Mouse (Mus musculus) Patski (cell line): Measurements from ENCODE around the gene L3mbtl1. TPM values are rescaled to one million over a fixed set of nuclear protein-coding genes. Genes with fewer than 3 reads are reported as not detected.
A peak's percentile ranks its signal among the peaks of the same experiment; 100 is the strongest.

Source experiments
- ATAC-seq: fragments of 100-300 bp; one replicate; pipeline ENCODE4 v1.8.0; 2021
- CTCF ChIA-PET: fragments of 350-600 bp; sonication (Branson Sonifier 250); formaldehyde crosslinking; loops from one replicate; lab custom pipeline; 2022; ENCODE audit warnings: inconsistent platforms; lab: Charles Lee
- POLR2A ChIA-PET: fragments of 350-600 bp; sonication (Branson Sonifier 250); formaldehyde crosslinking; loops from one replicate; lab custom pipeline; 2022; ENCODE audit warnings: antibody characterized with exemption, inconsistent platforms; lab: Charles Lee
- DNase-seq: peaks from one replicate; pipeline ENCODE4 v3.0.0-alpha.2; 2011; ENCODE audit warnings: low read depth, low spot score
- H3K27me3 ChIP-seq: fragments of 371-371 bp; one replicate; pipeline ENCODE4 v1.5.1; 2021
- CTCF ChIP-seq: fragments of 100-300 bp; IDR thresholded peaks from one replicate; pipeline ENCODE4 v1.5.1; 2021
- in situ Hi-C: fragments of 300-500 bp; cut with MboI; formaldehyde crosslinking; loops from 3 replicates; pipeline ENCODE4 v1.11.1; 2018; ENCODE audit warnings: low pct_unique_long_range_greater_than_20kb, mixed read lengths
- polyA plus RNA-seq: library from polyadenylated mRNA; unstranded; gene quantifications from one replicate; pipeline ENCODE4 v1.2.3, GENCODE M21; 2021

Gene L3mbtl1
- polyA plus RNA-seq, 1 experiment from 2014 or later: 0.09 TPM

DNA sequence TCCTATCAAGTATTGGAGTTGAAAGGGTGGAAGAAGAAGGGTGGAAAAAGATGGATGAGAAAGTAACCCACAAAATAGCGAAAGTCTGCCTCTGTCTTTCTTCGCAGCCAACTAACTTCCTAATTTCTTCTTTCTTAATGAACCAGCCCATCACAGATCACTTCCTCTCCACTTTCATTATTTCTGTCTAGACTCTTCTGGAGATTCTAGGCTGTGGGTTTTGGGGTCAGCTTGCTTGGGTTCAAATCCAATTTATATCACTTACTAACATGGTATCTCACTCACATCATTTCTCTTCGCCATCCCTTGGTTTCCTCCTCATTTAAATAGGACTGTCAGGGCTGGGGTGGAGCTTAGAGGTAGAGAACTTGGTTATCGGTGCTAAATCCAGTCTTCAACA lies 45.0 kb downstream of the L3mbtl1 start:
- no peak for DNase-seq
- no peak for TF ChIP-seq CTCF
- in situ Hi-C loops: no loop called here
- no peaks in the 10 kb centered on the region for H3K27me3 ChIP-seq
- CTCF ChIA-PET: no interaction called here
- POLR2A ChIA-PET: no interaction called here
- ATAC-seq: no peak

DNA sequence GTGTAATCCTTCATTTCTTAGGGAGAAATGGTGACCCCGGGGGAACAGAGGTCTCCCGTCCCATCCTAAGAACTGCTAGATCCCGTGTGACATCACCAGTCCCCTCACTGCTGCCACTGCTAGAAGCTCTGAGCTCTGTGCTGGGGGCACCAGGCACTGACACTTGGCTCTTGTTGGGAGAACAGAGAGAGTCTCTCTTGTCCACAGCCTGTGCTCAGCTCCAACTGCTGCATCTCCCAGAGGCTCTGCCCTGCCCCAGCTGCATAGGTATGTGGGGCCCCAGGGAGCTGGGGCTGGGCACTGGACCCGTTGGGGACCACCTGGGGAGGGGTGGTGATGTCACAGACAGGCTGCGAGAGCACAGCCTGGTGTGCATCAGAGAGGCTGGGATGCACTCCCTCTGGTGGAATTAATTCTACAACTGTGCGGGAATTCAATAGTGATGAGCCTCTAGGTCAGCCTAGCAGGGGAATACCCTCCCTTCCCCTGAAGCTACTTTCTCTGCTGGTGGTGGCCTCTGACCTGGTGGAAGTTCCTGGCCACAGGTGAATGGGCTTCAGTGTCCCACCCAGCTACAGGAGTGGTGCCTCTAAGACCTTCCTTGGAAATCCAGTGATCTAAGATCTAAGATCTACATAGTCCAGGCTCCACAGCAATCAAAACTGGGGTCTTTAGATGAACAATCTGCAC lies 48.3 kb downstream of the L3mbtl1 start:
- POLR2A ChIA-PET: no interaction called here
- no peak for ATAC-seq
- CTCF ChIA-PET: interaction anchor here (1.1 to 1.2 kb wide), 3 partner anchors 11 to 18 kb away, joined by 3 to 4 read pairs (median 3); no protein-coding TSS in a partner anchor
- DNase-seq: no peak
- no peak for TF ChIP-seq CTCF
- H3K27me3 ChIP-seq: no peaks in the 10 kb centered on the region
- in situ Hi-C loops: no loop called here

DNA sequence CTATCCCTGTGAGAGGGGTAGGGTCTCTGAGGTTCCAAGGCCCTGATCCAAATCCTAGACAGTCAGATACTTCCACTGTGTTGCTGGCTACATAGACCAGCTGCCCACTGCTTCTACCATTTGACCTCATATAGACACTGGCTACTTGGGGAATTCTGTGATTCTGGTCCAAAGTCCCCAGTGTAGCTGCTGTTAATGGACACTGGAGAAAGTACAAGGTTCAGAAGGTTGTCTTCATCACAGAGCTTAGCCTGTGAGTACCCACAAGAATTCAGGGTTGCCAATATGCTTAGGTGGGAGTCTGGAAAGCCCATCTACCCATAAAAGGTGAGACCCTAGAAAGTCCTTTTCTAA lies 48.8 kb downstream of the L3mbtl1 start:
- no peak for ATAC-seq
- POLR2A ChIA-PET: no interaction called here

DNA sequence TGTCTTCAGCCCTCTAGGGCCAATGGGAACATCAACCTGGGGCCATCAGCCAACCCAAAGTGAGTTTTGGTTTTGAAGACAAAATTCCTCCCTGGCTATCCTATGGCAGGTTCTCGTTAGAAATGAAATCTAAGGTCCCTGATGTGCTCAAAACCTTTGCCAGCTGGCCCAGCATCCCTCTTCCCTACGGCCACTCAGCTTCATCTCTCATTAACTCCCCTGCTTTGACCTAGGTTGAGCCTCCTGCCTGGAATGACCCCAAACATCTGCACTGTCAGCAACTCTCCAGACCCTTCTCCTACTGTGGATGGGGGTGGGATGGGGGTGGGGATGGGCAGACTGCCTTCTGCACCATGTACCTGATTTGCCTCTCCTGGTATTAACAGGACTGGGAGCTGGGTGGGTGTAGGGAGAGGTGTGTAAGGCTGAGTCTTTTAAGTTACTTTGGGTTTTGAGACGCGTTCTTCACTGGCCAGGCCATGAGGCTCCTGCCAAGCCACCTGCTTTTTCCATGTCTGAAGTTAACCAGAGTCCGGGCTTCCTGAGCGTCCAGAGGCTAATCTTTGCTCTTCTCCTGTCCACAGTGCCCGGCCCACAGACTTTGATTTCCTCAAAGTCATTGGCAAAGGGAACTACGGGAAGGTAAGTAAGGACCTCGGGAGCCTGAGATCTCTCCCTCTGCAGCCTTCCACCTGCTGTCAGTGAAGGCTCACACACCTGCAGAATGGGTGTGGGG lies 50.8 kb downstream of the L3mbtl1 start:
- CTCF ChIA-PET: no interaction called here
- no peaks in the 10 kb centered on the region for H3K27me3 ChIP-seq
- in situ Hi-C loops: no loop called here
- POLR2A ChIA-PET: no interaction called here
- no peak for ATAC-seq
- TF ChIP-seq CTCF: no peak
- no peak for DNase-seq

More for the DNA sequence above, 48.8 kb downstream of the L3mbtl1 start:
- no peak for TF ChIP-seq CTCF
- in situ Hi-C loops: no loop called here
- CTCF ChIA-PET: interaction anchor here (1.1 to 1.2 kb wide), 3 partner anchors 10 to 19 kb away, joined by 3 to 4 read pairs (median 3); no protein-coding TSS in a partner anchor
- DNase-seq: no peak
- H3K27me3 ChIP-seq: no peaks in the 10 kb centered on the region

DNA sequence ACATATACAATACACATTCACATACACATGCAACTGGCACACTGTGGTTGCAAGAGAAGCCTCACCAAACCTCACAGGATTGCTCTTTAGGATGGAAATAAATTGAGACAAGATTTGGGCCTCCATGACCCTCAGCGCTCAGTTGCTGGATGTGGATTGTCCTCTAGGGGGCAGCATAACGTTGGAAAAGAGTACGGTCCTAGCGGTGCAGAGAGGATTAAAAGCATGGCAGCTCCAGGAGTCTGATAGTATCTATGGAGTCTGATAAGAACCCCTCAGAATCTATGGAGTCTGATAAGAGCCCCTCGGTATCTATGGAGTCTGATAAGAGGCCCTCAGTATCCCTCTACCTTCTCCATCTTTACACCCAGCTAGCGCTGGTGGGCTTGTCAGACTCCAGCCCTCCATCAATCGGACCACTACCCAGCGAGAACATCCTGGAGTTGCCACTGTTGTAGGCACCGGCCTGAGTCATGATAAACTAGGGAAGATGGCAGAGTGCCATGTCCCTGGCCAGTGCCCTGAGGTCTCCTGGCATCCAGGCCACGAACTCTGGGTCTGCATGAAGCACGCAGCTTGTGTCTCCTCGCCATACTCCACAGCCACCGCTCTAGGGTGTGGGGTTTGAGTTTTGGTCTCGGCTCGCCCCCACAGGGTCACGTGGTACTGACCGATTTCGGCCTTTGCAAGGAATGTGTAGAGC lies 55.4 kb downstream of the L3mbtl1 start:
- in situ Hi-C loops: no loop called here
- no peaks in the 10 kb centered on the region for H3K27me3 ChIP-seq
- peak; percentile 81 for TF ChIP-seq CTCF
- ChIA-PET CTCF (interaction anchor here (1.1 to 3.5 kb wide), 9 partner anchors 8 to 96 kb away, joined by 3 to 15 read pairs (median 4); partner anchors contain the start of gene Sgk2), POLR2A (no interaction called here)
- ATAC-seq: peak; percentile 54
- DNase-seq: no peak

DNA sequence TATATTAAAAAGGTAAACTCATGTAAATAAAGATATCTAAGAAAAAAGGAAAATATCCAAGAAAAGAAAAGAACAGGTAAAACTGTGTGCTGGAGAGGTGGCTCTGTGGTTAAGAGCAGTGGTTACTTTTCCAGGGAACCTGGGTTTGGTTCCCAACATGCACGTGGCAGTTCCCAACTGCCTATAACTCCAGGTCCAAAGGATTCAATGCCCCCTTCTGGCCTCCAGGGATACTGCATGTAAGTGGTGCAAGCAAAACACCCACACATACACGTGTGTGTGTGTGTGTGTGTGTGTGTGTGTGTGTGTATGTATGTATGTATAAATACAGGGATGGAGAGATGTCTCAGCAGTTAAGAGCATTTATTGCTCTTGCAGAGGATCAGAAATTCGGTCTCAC lies 56.5 kb downstream of the L3mbtl1 start:
- ChIA-PET CTCF (interaction anchor here (0.9 to 3.5 kb wide), 9 partner anchors 9 to 95 kb away, joined by 3 to 15 read pairs (median 3); no protein-coding TSS in a partner anchor), POLR2A (no interaction called here)
- DNase-seq (no peak), ATAC-seq (no peak)
- in situ Hi-C loops: loop anchor here (5.0 kb wide), 2 partner anchors 32 to 77 kb away; no protein-coding TSS in a partner anchor
- no peaks in the 10 kb centered on the region for H3K27me3 ChIP-seq
- peak; percentile 75 for TF ChIP-seq CTCF

DNA sequence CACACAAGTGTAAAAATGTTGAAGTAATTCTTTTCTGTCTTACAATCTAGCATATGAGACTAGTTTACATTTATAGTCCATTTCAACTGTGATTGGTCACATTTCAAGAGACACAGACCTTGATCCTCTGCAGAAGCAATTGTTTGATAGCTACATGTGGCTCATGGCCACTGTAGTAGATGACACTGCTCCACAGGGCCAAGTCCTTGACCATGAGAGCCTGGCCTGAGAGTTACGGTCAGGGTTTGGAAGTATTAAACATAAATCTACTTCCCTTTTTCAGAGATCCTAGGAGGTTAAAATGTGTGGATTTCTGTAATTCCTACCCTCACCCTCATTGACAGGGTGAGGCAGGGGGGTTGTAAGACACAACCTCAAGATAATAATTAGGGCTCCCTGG lies 57.8 kb downstream of the L3mbtl1 start:
- ATAC-seq: no peak
- CTCF ChIA-PET: no interaction called here
- in situ Hi-C loops: loop anchor here (5.0 kb wide), 2 partner anchors 34 to 79 kb away; no protein-coding TSS in a partner anchor
- H3K27me3 ChIP-seq: no peaks in the 10 kb centered on the region
- POLR2A ChIA-PET: no interaction called here
- DNase-seq: no peak
- TF ChIP-seq CTCF: no peak

DNA sequence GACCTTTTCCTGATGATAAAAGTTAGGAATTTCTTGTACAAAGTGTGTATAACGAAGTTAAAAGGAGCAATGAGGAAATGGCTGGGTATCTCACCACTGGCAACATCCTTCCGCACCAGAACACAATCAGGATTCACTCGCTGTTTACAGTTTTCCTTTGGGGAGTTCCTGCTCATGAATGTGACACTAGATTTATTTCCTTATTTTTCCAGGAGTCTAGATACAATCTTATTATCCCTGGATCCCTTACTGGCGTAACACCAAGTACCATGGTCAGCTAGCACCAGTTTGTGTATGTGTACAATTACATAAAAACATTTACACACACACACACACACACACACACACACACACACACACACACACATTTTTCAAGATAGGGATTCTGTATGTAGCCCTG lies 64.0 kb downstream of the L3mbtl1 start:
- no peak for TF ChIP-seq CTCF
- H3K27me3 ChIP-seq: no peaks in the 10 kb centered on the region
- ChIA-PET POLR2A (no interaction called here), CTCF (interaction anchor here (0.8 kb wide), 1 partner anchor 15 kb away, joined by 3 read pairs; no protein-coding TSS in a partner anchor)
- DNase-seq (no peak), ATAC-seq (no peak)
- in situ Hi-C loops: no loop called here

DNA sequence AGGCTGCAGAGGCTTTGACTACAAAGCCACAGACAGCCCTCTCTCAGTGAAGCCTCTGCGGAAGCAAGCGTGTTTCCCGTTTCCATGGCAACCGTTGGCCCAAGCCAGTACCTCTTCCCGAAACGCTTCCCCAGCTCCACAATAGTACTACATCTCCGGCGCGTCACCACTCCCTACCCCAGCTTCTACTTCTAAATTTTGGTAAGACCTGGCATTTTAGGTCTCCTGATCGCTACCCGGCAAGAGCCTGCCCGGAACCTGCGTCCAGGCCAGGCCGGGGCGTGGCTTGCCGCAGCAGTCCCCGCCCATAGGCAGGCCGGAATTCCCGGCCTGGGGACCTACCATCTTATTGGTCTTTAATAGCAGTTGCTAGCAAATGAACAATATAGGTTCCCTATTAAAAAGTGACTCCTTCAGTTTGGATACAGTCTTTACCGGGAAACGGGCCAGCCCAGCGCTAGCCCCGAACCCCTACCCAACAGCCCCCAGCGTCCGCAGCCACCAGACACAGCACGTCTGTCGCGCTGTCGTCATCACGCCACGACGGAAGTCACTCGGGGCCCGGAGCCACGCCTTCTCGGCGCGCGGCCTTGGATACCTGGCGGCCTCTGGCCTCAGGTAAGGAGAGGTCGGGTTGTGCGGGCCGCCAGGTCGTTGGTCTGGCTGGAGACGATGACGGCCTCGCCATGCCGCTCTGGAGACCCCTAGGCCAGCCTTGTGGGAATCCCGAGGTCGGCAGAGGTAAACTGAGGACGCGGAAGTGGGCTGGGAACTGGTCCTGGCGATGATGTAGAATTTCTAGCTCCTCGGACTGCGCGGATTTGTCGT lies 73.9 kb downstream of the L3mbtl1 start, which contains the start of gene Ift52:
Gene Ift52, plus strand, starts transcription at position 439 of the 828 bp plus-strand sequence.
- ChIA-PET CTCF (interaction anchor here (0.6 kb wide), 1 partner anchor 95 kb away, joined by 3 read pairs; no protein-coding TSS in a partner anchor), POLR2A (interaction anchor here (1.6 kb wide), 1 partner anchor 31 kb away, joined by 5 read pairs; no protein-coding TSS in a partner anchor)
- ATAC-seq (peak; percentile 97), DNase-seq (peak; percentile 58)
- in situ Hi-C loops: no loop called here
- no peaks in the 10 kb centered on the region for H3K27me3 ChIP-seq
- no peak for TF ChIP-seq CTCF

Other genes with a start within 250 kb of the L3mbtl1 start
- 200 TPM for gene Srsf6, start 11.9 kb upstream of the L3mbtl1 start, polyA plus RNA-seq
- gene Sgk2, start 43.9 kb downstream of the L3mbtl1 start, polyA plus RNA-seq: 4.9 TPM
- 62.9 TPM for gene Ift52, start 73.9 kb downstream of the L3mbtl1 start, polyA plus RNA-seq
- 11.1 TPM for gene Mybl2, start 111.2 kb downstream of the L3mbtl1 start, polyA plus RNA-seq
- gene Gtsf1l, start 144.4 kb downstream of the L3mbtl1 start, polyA plus RNA-seq: not detected